10 mouse cellular contexts compared by ENCODE assay signal in the genomic region with DNA sequence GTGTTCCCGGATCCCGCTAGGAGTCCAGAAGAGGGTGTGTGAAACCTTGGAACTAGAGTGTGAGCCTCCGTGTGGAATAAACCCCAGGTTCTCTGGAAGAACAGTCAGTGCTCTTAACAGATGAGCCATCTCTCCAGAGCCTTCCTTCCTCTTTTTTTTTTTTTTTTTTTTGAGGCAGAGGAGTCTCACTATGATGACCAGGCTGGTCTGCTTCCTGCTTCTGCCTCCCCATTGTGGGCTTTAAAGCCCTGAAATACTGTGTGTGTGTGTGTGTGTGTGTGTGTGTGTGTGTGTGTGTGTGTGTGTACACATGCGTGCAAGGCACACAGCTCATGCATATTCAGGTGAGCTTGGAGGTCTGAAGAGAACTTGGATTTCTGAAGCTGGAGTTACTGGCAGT. TPM values are rescaled to one million over a fixed set of nuclear protein-coding genes. Genes with fewer than 3 reads are reported as not detected.
DNase-seq lines count a peak whose midpoint lies in the region; ATAC-seq and TF ChIP-seq lines count a peak whose summit lies in the region.
"Had no signal": no experiment of that assay in that cellular context is flagged by ENCODE, and none has a peak within 500 bp of the region (broad histone marks: within the 10 kb centered on the region; RNA-seq: fewer than 3 reads in every experiment).

No protein-coding gene starts in this region.

- H3K27me3 ChIP-seq in heart, adult 2 months (ENCODE audit: control insufficient read depth, insufficient read depth, low read length): no peaks in the 10 kb centered on the region
- H3K27me3 ChIP-seq in forebrain, embryonic 11.5 days (ENCODE audit: control insufficient read depth, insufficient read depth, low read length): no peaks in the 10 kb centered on the region
- no peaks in the 10 kb centered on the region for H3K27me3 ChIP-seq in limb, embryonic 14.5 days (ENCODE audit: control insufficient read depth, insufficient read depth, low read length)
- H3K27me3 ChIP-seq: neural tube, embryonic 12.5 days had no signal

- no peaks in the 10 kb centered on the region for H3K36me3 ChIP-seq in heart, adult 2 months (ENCODE audit: control insufficient read depth, insufficient read depth, low read length)
- no peaks in the 10 kb centered on the region for H3K36me3 ChIP-seq in forebrain, embryonic 11.5 days (ENCODE audit: control insufficient read depth, insufficient read depth, low read length)
- H3K36me3 ChIP-seq in limb, embryonic 14.5 days (ENCODE audit: control insufficient read depth, insufficient read depth, low read length): no peaks in the 10 kb centered on the region
- H3K36me3 ChIP-seq: neural tube, embryonic 12.5 days had no signal

- intact Hi-C loops in heart, adult 2 months (cut with DNase I): no loop called here
- intact Hi-C loops in heart, postnatal 36 days (cut with DNase I): no loop called here

- peaks cover 5% of the 10 kb centered on the region for H3K4me1 ChIP-seq in heart, adult 2 months (ENCODE audit: control insufficient read depth, insufficient read depth, low read length)
- peaks cover 19% of the 10 kb centered on the region for H3K4me1 ChIP-seq in forebrain, embryonic 11.5 days (replicated peaks; ENCODE audit: control insufficient read depth, insufficient read depth, low read length)
- peaks cover 42% of the 10 kb centered on the region for H3K4me1 ChIP-seq in limb, embryonic 14.5 days (ENCODE audit: control insufficient read depth, insufficient read depth, low read length)

- no peak overlapping the region for H3K4me2 ChIP-seq in forebrain, embryonic 11.5 days (ENCODE audit: low read depth, low read length, severe bottlenecking)
- H3K4me2 ChIP-seq in limb, embryonic 14.5 days (replicated peaks; ENCODE audit: low read depth, low read length, severe bottlenecking): no peak overlapping the region
- H3K4me2 ChIP-seq: neural tube, embryonic 12.5 days had no signal

- no peak for TF ChIP-seq POLR2A in heart, adult 2 months (IDR thresholded peaks at IDR 0.05; ENCODE audit: insufficient read depth, low read depth, low read length)
- TF ChIP-seq POLR2A in limb, embryonic 14.5 days (IDR thresholded peaks at IDR 0.05; ENCODE audit: borderline replicate concordance, extremely low read depth, insufficient read depth, insufficient read length): no peak

- no peak for DNase-seq in heart, adult 2 months
- DNase-seq in heart, postnatal 36 days: no peak
- DNase-seq in 3T3-L1 (ENCODE audit: low read depth, low spot score): peak; percentile 21
- DNase-seq in forebrain, embryonic 11.5 days (ENCODE audit: low spot score): peak; percentile 44
- no peak for DNase-seq in limb, embryonic 14.5 days (ENCODE audit: low spot score)
- no peak for DNase-seq in urinary bladder, adult 2 months (ENCODE audit: low spot score)
- no peak for DNase-seq in urinary bladder, adult 18-20 months (ENCODE audit: low spot score in 2 of 2)
- DNase-seq in left cerebral cortex, adult 8-10 months (ENCODE audit: low spot score in 2 of 2): no peak
- DNase-seq: kidney, adult 9 months had no signal

- H3K4me3 ChIP-seq in heart, adult 2 months: no peak overlapping the region
- no peak overlapping the region for H3K4me3 ChIP-seq in forebrain, embryonic 11.5 days (ENCODE audit: low read depth, low read length)
- H3K4me3 ChIP-seq in limb, embryonic 14.5 days (replicated peaks; ENCODE audit: low read length): no peak overlapping the region
- H3K4me3 ChIP-seq: neural tube, embryonic 12.5 days had no signal

- 41% methylated on average over 4 of the region's 4 CpGs for WGBS in heart, adult 2 months
- WGBS in forebrain, embryonic 11.5 days: 74% methylated on average over 4 of the region's 4 CpGs
- WGBS in limb, embryonic 14.5 days: 58% methylated on average over 4 of the region's 4 CpGs

- H3K27ac ChIP-seq in heart, adult 2 months: peak overlapping the region; percentile 96
- H3K27ac ChIP-seq in forebrain, embryonic 11.5 days (ENCODE audit: low read depth, low read length): peak overlapping the region; percentile 99; the same call in 1 of the 2 replicates
- H3K27ac ChIP-seq in limb, embryonic 14.5 days (replicated peaks; ENCODE audit: low read depth, low read length): peak overlapping the region; percentile 99

- TF ChIP-seq CTCF in heart, adult 2 months (IDR thresholded peaks at IDR 0.05): no peak

- no peaks in the 10 kb centered on the region for H3K9me3 ChIP-seq in forebrain, embryonic 11.5 days (ENCODE audit: control insufficient read depth, low read length)
- H3K9me3 ChIP-seq in limb, embryonic 14.5 days (ENCODE audit: control insufficient read depth, low read length): no peaks in the 10 kb centered on the region
- H3K9me3 ChIP-seq: neural tube, embryonic 12.5 days had no signal

- no peak overlapping the region for H3K9ac ChIP-seq in heart, adult 2 months (ENCODE audit: low read depth, low read length)
- no peak overlapping the region for H3K9ac ChIP-seq in forebrain, embryonic 11.5 days (ENCODE audit: low read length)
- H3K9ac ChIP-seq in limb, embryonic 14.5 days (ENCODE audit: low read depth, low read length, severe bottlenecking): no peak overlapping the region
- H3K9ac ChIP-seq: neural tube, embryonic 12.5 days had no signal

- TF ChIP-seq EP300 in heart, adult 2 months (IDR thresholded peaks at IDR 0.05; ENCODE audit: insufficient read depth, low read depth, low read length): no peak

- H3K79me2 ChIP-seq in heart, adult 2 months (replicated peaks; ENCODE audit: control insufficient read depth, insufficient read depth, low read length): 0 out of 2 replicates have a peak, but pooled peaks cover 2% of the 10 kb centered on the region

- no peak for ATAC-seq in forebrain, embryonic 11.5 days (replicated peaks; ENCODE audit: low FRiP score)
- no peak for ATAC-seq in limb, embryonic 14.5 days (ENCODE audit: low FRiP score, low read depth)

RNA-seq across cellular contexts. Expression of gene Ptms, which starts 1.6 kb away (rescaled TPM):
- total RNA-seq in heart, adult 2 months (2021): 100 to 1,000 TPM; 154 to 163 TPM
- polyA plus RNA-seq in heart, adult 2 months (2012; rRNA removed): 547 and 614 TPM in 2 replicates
- 100 to 1,000 TPM; 192 to 194 TPM for total RNA-seq in heart, postnatal 36 days (2021)
- polyA plus RNA-seq in forebrain, embryonic 11.5 days (2014; fragmentation: Nextera tagmentation; extraction: Ambion mirVana): 369 and 455 TPM in 2 replicates
- polyA plus RNA-seq in limb, embryonic 14.5 days (2012; rRNA removed): 1,126 and 1,778 TPM in 2 replicates
- polyA plus RNA-seq in limb, embryonic 14.5 days (2014; fragmentation: Nextera tagmentation; extraction: Ambion mirVana): 306 and 353 TPM in 2 replicates
- 807 and 1,011 TPM in 2 replicates for polyA plus RNA-seq in urinary bladder, adult 2 months (2012; rRNA removed)
- total RNA-seq in left cerebral cortex, adult 8-10 months (2022): 100 to 1,000 TPM; 915 to 964 (median 945) TPM

RNA-seq across cellular contexts. Expression of gene Mlf2, which starts 9.6 kb away (rescaled TPM):
- total RNA-seq in heart, adult 2 months (2021): 100 to 1,000 TPM; 179 to 194 TPM
- polyA plus RNA-seq in heart, adult 2 months (2012; rRNA removed): 259 and 275 TPM in 2 replicates
- 100 to 1,000 TPM; 195 to 197 TPM for total RNA-seq in heart, postnatal 36 days (2021)
- 450 and 480 TPM in 2 replicates for polyA plus RNA-seq in forebrain, embryonic 11.5 days (2014; fragmentation: Nextera tagmentation; extraction: Ambion mirVana)
- 407 and 471 TPM in 2 replicates for polyA plus RNA-seq in limb, embryonic 14.5 days (2012; rRNA removed)
- polyA plus RNA-seq in limb, embryonic 14.5 days (2014; fragmentation: Nextera tagmentation; extraction: Ambion mirVana): 355 and 380 TPM in 2 replicates
- 273 and 291 TPM in 2 replicates for polyA plus RNA-seq in urinary bladder, adult 2 months (2012; rRNA removed)
- total RNA-seq in left cerebral cortex, adult 8-10 months (2022): 100 to 1,000 TPM; 578 to 635 (median 620) TPM

RNA-seq across cellular contexts. Expression of gene Lag3, which starts 10.0 kb away (rescaled TPM):
- total RNA-seq in heart, adult 2 months (2021): under 1 TPM; 0.32 to 0.34 TPM
- 0.29 and 0.47 TPM in 2 replicates for polyA plus RNA-seq in heart, adult 2 months (2012; rRNA removed)
- total RNA-seq in heart, postnatal 36 days (2021): under 1 TPM; 0.19 to 0.43 TPM
- polyA plus RNA-seq in forebrain, embryonic 11.5 days (2014; fragmentation: Nextera tagmentation; extraction: Ambion mirVana): 2.3 and 2.5 TPM in 2 replicates
- polyA plus RNA-seq in limb, embryonic 14.5 days (2012; rRNA removed): 2.3 and 3.2 TPM in 2 replicates
- 2.0 and 2.6 TPM in 2 replicates for polyA plus RNA-seq in limb, embryonic 14.5 days (2014; fragmentation: Nextera tagmentation; extraction: Ambion mirVana)
- polyA plus RNA-seq in urinary bladder, adult 2 months (2012; rRNA removed): 1.3 and 1.9 TPM in 2 replicates
- 10 to 100 TPM in 2 of 4 experiments, 1 to 10 TPM in 2; 2.4 to 12.6 (median 6.8) TPM for total RNA-seq in left cerebral cortex, adult 8-10 months (2022)

RNA-seq across cellular contexts. Expression of gene Cd4, which starts 33.5 kb away (rescaled TPM):
- total RNA-seq in heart, adult 2 months (2021): under 1 TPM; 0.34 to 0.57 TPM
- 0.53 and 0.66 TPM in 2 replicates for polyA plus RNA-seq in heart, adult 2 months (2012; rRNA removed)
- total RNA-seq in heart, postnatal 36 days (2021): under 1 TPM; 0.72 to 0.76 TPM
- not detected in 2 replicates for polyA plus RNA-seq in forebrain, embryonic 11.5 days (2014; fragmentation: Nextera tagmentation; extraction: Ambion mirVana)
- polyA plus RNA-seq in limb, embryonic 14.5 days (2012; rRNA removed): 0.23 and 0.26 TPM in 2 replicates
- polyA plus RNA-seq in limb, embryonic 14.5 days (2014; fragmentation: Nextera tagmentation; extraction: Ambion mirVana): 0.10 and 0.51 TPM in 2 replicates
- polyA plus RNA-seq in urinary bladder, adult 2 months (2012; rRNA removed): 1.3 and 2.1 TPM in 2 replicates
- total RNA-seq in left cerebral cortex, adult 8-10 months (2022): 10 to 100 TPM; 13.4 to 17.2 (median 15.9) TPM

RNA-seq across cellular contexts. Expression of gene Cops7a, which starts 43.8 kb away (rescaled TPM):
- 10 to 100 TPM; 83.2 to 99.8 TPM for total RNA-seq in heart, adult 2 months (2021)
- polyA plus RNA-seq in heart, adult 2 months (2012; rRNA removed): 208 and 238 TPM in 2 replicates
- 10 to 100 TPM; 93.6 to 98.8 TPM for total RNA-seq in heart, postnatal 36 days (2021)
- 111 and 122 TPM in 2 replicates for polyA plus RNA-seq in forebrain, embryonic 11.5 days (2014; fragmentation: Nextera tagmentation; extraction: Ambion mirVana)
- polyA plus RNA-seq in limb, embryonic 14.5 days (2012; rRNA removed): 215 and 251 TPM in 2 replicates
- 137 and 144 TPM in 2 replicates for polyA plus RNA-seq in limb, embryonic 14.5 days (2014; fragmentation: Nextera tagmentation; extraction: Ambion mirVana)
- polyA plus RNA-seq in urinary bladder, adult 2 months (2012; rRNA removed): 162 and 183 TPM in 2 replicates
- total RNA-seq in left cerebral cortex, adult 8-10 months (2022): 100 to 1,000 TPM; 154 to 177 (median 165) TPM

Comparison
In these comparisons a context has a peak if more than half of its experiments do, and no peak if none do; other contexts are left out.
1. DNase-seq: peak in 3T3-L1 (single experiment) and forebrain, embryonic 11.5 days (single experiment); none in heart, adult 2 months (0 of 2), heart, postnatal 36 days (0 of 2), limb, embryonic 14.5 days (single experiment), urinary bladder, adult 2 months (single experiment), urinary bladder, adult 18-20 months (0 of 2) and left cerebral cortex, adult 8-10 months (0 of 2).
2. Peak in every context shown above with its lines, with median percentiles within 50 percentile points of each other: H3K27ac ChIP-seq.